Mouse (Mus musculus): ENCODE data around the gene Poc1b. TPM values are rescaled to one million over a fixed set of nuclear protein-coding genes. Genes with fewer than 3 reads are reported as not detected.

Gene Poc1b
- total RNA-seq, 2 experiments from 2014 or later, result 10.5 to 12.1 TPM

GRCm38 (mm10) chr10:99113533-99113932, 6.7 kb downstream of the Poc1b start:
- intact Hi-C loops (cut with DNase I), result loop anchor here (5.0 kb wide), 1 partner anchor 464 kb away; no protein-coding TSS in a partner anchor

GRCm38 (mm10) chr10:99114295-99114694, 7.5 kb downstream of the Poc1b start:
- DNase-seq, result no peak
- intact Hi-C loops (cut with DNase I), result loop anchor here (5.0 kb wide), 1 partner anchor 463 kb away; no protein-coding TSS in a partner anchor

More at GRCm38 (mm10) chr10:99113533-99113932, 6.7 kb downstream of the Poc1b start:
- DNase-seq, result no peak

DNA sequence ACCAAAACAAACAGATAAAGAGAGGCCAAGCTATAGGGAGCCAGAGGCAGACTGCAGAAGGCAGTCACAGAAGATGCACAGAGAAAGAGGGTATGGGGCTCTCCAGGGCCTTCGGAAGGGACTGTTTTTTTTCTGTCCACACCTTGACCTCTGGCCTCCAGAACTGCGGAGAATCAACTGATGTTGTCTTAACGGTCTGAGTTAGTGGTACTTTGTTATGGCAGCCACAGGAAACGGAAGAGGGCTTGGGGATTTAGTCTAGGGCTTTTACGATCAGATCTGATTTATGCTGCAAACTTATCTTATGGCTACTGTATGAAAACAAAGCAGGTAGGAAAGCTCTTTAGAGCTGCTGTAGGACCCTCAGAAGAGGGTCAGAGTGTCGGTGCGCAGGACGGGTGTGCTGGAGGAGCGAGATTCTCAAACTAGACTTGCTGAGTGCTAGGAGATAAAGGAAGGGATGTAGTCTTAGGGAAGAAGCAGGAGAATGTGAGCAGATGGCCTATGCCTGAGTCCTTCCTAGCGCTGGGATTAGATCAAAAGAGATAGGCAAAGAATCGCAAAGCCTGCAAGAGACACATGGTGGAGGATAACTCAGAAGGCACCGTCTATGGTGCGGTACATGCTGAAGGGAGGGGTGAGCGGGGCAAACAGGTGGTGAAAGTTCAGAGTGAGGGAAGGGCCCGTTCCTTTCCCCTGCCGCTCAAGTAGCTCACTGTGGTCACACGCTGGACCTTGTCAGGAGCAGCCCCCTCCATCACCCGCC, 8.8 kb downstream of the Poc1b start:
- intact Hi-C loops (cut with DNase I), result no loop called here
- DNase-seq, result no peak

DNA sequence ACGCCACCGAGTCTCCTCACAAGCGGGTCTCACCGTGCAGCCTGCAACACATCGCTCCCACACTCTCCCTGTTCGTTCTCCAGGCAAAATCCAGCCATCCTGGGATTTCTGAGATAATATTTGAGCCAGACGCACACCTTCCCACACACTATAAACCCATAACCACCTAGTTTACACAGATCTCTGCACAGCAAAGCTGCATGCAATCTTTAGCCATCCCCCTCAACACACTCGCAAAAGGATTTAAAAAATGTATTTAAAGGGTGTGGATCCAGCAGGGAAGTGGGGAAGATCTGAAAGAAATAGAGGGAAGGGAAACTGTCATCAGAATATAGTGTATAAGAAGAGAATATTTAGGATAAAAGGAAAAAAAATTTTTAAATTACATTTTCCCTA, 9.4 kb downstream of the Poc1b start:
- DNase-seq, result no peak
- intact Hi-C loops (cut with DNase I), result no loop called here

- no peak for DNase-seq
- intact Hi-C loops (cut with DNase I), result no loop called here
These were observed 10.1 kb downstream of the Poc1b start for GRCm38 (mm10) chr10:99116650-99117615.

- DNase-seq, result no peak
- intact Hi-C loops (cut with DNase I), result no loop called here
These were observed 11.0 kb downstream of the Poc1b start for GRCm38 (mm10) chr10:99117876-99118275.

DNA sequence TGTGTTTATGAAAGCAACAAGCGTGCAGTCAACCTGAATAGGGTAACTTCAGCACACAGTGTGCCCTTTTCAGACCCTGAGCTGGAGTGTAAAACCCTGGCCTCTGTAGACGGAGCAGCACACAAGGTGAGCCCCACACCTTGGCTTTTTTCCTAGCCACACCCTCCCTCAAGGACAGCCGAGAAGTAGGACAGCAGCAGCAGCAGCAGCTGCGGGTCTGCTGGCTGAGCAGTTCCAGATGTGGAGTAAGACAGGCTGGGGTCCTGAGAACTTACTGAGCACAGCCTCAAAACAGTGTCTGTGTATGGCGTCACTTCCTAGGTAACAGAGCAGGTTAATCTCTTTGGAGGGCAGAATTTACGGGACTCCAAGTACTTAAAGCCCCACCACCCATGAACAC, 11.9 kb downstream of the Poc1b start:
- no peak for DNase-seq
- intact Hi-C loops (cut with DNase I), result no loop called here

DNA sequence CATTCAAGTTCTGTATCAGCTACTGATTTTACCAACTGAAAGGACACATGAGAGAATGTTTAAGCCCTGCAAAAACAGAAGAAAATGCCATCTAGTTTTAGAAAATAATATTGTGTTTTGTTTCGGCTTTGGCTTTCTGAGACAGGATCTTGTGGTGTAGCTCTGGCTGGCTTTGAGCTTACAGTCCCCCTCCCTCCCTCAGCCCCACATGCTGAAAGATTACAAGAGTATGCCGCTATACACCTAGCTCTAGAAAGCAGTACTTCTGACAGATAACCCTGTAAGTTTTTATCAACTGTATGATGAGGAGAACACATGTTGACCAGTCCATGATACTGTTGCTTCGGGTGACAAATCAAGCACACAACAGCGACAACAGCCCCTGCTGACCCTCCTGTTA, 12.6 kb downstream of the Poc1b start:
- intact Hi-C loops (cut with DNase I), result no loop called here
- no peak for DNase-seq

GRCm38 (mm10) chr10:99126225-99126624, 19.4 kb downstream of the Poc1b start, which contains the start of gene Phxr2:
Gene Phxr2 (minus strand): TSS chr10:99126325.
- intact Hi-C loops (cut with DNase I), result no loop called here
- DNase-seq, result no peak

- DNase-seq, result no peak
- intact Hi-C loops (cut with DNase I), result no loop called here
These were observed 20.1 kb downstream of the Poc1b start for GRCm38 (mm10) chr10:99126954-99127353.

- no peak for DNase-seq
These were observed 20.9 kb downstream of the Poc1b start for GRCm38 (mm10) chr10:99127691-99128261.

DNA sequence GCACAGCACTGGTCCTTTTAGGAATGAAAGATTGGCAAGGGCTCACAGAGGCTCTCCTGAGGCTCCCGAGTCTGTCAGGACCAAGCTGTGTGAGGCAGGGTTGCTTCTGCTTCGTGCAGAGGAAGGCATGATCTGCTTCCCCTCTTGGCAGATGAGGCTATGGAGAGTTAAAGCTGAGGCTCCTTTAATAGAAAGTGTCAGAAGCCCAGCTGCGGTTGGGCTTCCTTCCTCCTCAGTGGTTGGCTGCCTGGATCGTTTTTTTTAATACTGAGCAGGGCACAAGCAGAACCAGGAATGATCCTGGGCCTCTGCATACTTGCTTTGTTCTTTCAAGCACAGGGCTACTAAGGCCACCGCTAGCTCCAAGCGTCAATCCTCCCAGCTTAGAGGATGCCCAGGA, 23.8 kb downstream of the Poc1b start:
- peak; percentile 37 to 42 for DNase-seq
- intact Hi-C loops (cut with DNase I), result no loop called here

More at GRCm38 (mm10) chr10:99127691-99128261, 20.9 kb downstream of the Poc1b start:
- intact Hi-C loops (cut with DNase I), result no loop called here

DNA sequence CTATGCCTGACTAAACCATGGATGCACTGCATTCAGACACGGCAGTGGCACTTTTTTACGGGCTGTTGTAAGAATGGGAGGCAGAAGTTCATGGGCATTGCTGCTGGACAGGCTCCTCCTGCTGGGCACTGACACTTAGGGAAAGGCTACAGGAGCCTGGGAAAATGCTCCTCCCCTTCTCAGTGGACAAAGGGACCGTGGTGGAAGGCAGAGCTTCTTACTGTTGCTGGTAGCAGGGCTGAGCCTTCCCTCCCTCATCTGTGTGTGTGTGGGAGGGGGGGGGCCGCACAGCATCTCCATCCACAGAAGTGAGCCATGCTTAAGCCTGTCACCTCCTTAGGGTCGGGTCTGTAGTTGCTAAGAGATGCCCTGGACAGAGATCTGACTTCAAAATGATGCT, 24.5 kb downstream of the Poc1b start:
- DNase-seq, result no peak
- intact Hi-C loops (cut with DNase I), result no loop called here

GRCm38 (mm10) chr10:99132189-99132588, 25.4 kb downstream of the Poc1b start:
- DNase-seq, result peak; percentile 19 to 33
- intact Hi-C loops (cut with DNase I), result no loop called here

DNA sequence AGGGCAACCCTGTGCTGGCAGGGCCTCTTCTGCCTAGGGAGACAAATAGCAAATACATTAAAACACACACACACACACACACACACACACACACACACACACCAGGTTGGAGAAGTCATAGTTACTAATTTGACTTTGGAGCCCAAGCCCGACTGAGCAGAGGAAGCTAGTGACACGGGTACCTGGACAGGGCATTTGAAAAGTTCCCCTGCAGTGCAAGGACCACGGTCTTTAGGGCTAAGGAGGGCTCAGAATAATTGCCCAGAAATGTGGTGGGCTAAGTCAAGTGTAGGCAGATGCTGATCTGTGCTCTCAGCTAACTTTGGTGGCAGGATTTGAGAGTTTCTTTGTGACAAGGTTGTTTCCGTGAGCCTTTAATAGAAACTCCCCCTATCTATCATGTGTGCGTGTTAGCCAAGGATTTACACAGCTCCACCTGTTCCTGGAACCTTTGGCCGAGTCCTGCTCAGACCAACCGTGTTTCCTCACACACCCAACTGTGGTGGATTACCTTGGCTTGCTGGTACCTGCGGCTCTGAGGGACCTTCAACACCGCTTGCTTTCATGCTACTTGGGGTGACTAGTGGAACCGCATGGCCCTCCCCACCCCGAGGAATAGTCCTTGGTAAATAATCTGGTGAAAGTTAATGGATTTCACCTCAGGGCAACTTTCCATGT, 25.9 kb downstream of the Poc1b start:
- no peak for DNase-seq
- intact Hi-C loops (cut with DNase I), result no loop called here

GRCm38 (mm10) chr10:99133321-99133875, 26.6 kb downstream of the Poc1b start:
- DNase-seq, result no peak

DNA sequence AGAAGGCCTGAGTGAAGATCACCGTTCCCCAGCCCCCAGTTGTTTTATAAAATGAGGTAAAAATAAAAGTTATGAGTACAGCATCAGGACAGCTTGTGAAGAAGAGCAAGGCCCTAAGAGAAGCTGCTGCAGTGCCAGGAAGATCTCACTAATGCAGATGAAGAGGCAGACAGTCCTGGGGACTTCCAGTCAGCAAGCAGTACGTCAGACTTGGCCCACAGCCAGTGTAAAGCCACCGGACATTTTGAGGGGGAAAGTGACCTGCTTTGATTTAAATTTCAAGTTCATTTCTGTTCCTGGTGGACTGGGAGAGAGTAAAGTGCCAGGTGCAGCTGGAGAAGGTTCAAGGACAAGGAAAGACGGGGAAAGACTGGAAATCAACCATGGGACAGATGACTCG, 29.5 kb downstream of the Poc1b start:
- intact Hi-C loops (cut with DNase I), result no loop called here
- no peak for DNase-seq

More at GRCm38 (mm10) chr10:99133321-99133875, 26.6 kb downstream of the Poc1b start:
- intact Hi-C loops (cut with DNase I), result no loop called here

- DNase-seq, result no peak
- intact Hi-C loops (cut with DNase I), result no loop called here
These were observed 38.8 kb downstream of the Poc1b start for GRCm38 (mm10) chr10:99145611-99146010.

- intact Hi-C loops (cut with DNase I), result no loop called here
- DNase-seq, result no peak
These were observed 39.8 kb downstream of the Poc1b start for GRCm38 (mm10) chr10:99146596-99146995.

DNA sequence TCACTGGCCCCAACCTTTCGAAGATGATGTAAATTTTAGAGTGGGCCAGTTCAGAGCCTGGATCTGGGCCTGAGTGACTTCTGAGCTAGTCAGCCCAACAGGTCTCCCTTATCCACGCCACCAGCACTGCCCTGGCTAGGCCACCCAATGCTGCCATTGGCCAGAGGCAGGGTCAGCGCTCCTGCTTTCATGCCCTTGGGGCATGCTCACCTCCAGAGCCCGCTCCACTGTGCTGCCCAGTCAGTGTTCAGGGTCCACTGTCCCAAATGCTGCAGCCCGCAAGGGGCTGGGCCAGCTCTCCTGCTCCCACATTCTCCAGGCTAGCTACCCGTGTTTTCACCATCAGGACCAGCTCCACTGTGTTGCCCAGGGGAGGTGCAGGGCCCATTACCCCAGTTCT, 43.2 kb downstream of the Poc1b start:
- intact Hi-C loops (cut with DNase I), result loop anchor here (5.0 kb wide), 1 partner anchor 43 kb away; the partner anchor contains the start of genes Galnt4 and Poc1b
- DNase-seq, result no peak

All from heart, postnatal 10 days (tissue).